Mouse (Mus musculus) right cerebral cortex, postnatal 14 days (tissue): ENCODE measurements at regions not wholly inside any gene's neighbourhood (a gene's known extent, or its start where the extent isn't known, plus 50 kb on each side); places are given as distances from the start of the nearest gene placed in this dataset.
"Not testable (repeated sequence)": the region's sequence is repeated elsewhere in the genome, so short reads cannot be mapped to it uniquely, and the experiment has no call there.

Source experiments
- DNase-seq: peaks from one replicate; pipeline ENCODE4 v3.0.0; 2022

- no peak for DNase-seq
Observed at GRCm38 (mm10) chr12:71628796-71629195, 202.1 kb upstream of the Daam1 start.

GRCm38 (mm10) chr12:71630386-71630785 is 200.5 kb upstream of the Daam1 start:
- DNase-seq: no peak

- DNase-seq: no peak
Observed at GRCm38 (mm10) chr12:71636300-71636699, 194.6 kb upstream of the Daam1 start.

- no peak for DNase-seq
Observed at GRCm38 (mm10) chr12:71637248-71637647, 193.6 kb upstream of the Daam1 start.

GRCm38 (mm10) chr12:71638246-71638645 is 192.6 kb upstream of the Daam1 start:
- no peak for DNase-seq

GRCm38 (mm10) chr12:71640058-71640501 is 190.8 kb upstream of the Daam1 start:
- peak; percentile 19 for DNase-seq

GRCm38 (mm10) chr12:71641486-71641885 is 189.4 kb upstream of the Daam1 start:
- DNase-seq: no peak

- no peak for DNase-seq
Observed at GRCm38 (mm10) chr12:71642797-71643337, 188.0 kb upstream of the Daam1 start.

GRCm38 (mm10) chr12:71651251-71651650 is 179.6 kb upstream of the Daam1 start:
- DNase-seq: no peak

- peak; percentile 47 for DNase-seq
Observed at GRCm38 (mm10) chr12:71693346-71694038, 137.4 kb upstream of the Daam1 start.

GRCm38 (mm10) chr12:71701753-71702152 is 129.1 kb upstream of the Daam1 start:
- peak; percentile 67 for DNase-seq

GRCm38 (mm10) chr12:71702181-71702580 is 128.7 kb upstream of the Daam1 start:
- no peak for DNase-seq

- no peak for DNase-seq
Observed at GRCm38 (mm10) chr12:71703146-71703902, 127.6 kb upstream of the Daam1 start.

GRCm38 (mm10) chr12:71704431-71704830 is 126.4 kb upstream of the Daam1 start:
- DNase-seq: no peak

- peak; percentile 50 for DNase-seq
Observed at GRCm38 (mm10) chr12:71707727-71708369, 123.0 kb upstream of the Daam1 start.

GRCm38 (mm10) chr12:71714606-71715005 is 116.3 kb upstream of the Daam1 start:
- no peak for DNase-seq

GRCm38 (mm10) chr12:71718412-71718811 is 112.5 kb upstream of the Daam1 start:
- DNase-seq: not testable (repeated sequence)

- DNase-seq: no peak
Observed at GRCm38 (mm10) chr12:71718911-71719310, 112.0 kb upstream of the Daam1 start.

GRCm38 (mm10) chr12:71725140-71725539 is 105.7 kb upstream of the Daam1 start:
- no peak for DNase-seq

GRCm38 (mm10) chr12:71725713-71726336 is 105.1 kb upstream of the Daam1 start:
- no peak for DNase-seq

GRCm38 (mm10) chr12:71743345-71743744 is 87.5 kb upstream of the Daam1 start:
- no peak for DNase-seq

GRCm38 (mm10) chr12:71746011-71746410 is 84.9 kb upstream of the Daam1 start:
- DNase-seq: no peak

- DNase-seq: no peak
Observed at GRCm38 (mm10) chr12:71747386-71747785, 83.5 kb upstream of the Daam1 start.
